Mouse (Mus musculus) midbrain, postnatal 0 days (tissue): Measurements from ENCODE around the gene Olfr402. TPM values are rescaled to one million over a fixed set of nuclear protein-coding genes. Genes with fewer than 3 reads are reported as not detected.

ENCODE experiments used
- ATAC-seq: fragments of 200-750 bp; cut with Nextera tagmentation; 2 replicates; pipeline ENCODE4 v1.8.0; 2017; ENCODE audit warnings: moderate number of reproducible peaks, mild to moderate bottlenecking, moderate TSS enrichment, moderate library complexity; ENCODE audit not compliant: low FRiP score
- DNase-seq: peaks from one replicate; pipeline ENCODE4 v3.0.0-alpha.2; 2015; ENCODE audit warnings: low spot score
- H3K27ac ChIP-seq: fragments of 300-500 bp; sonication (generic); 2 replicates; pipeline ENCODE4 v1.5.1; 2014; ENCODE audit warnings: low read depth, mild to moderate bottlenecking, low read length, mixed read lengths
- H3K27me3 ChIP-seq: fragments of 300-500 bp; sonication (generic); 2 replicates; pipeline ENCODE4 v1.6.1; 2014; ENCODE audit warnings: low read length, control low read depth, mixed read lengths; ENCODE audit not compliant: insufficient read depth
- H3K36me3 ChIP-seq: fragments of 300-500 bp; sonication (generic); 2 replicates; pipeline ENCODE4 v1.6.1; 2014; ENCODE audit warnings: low read length, control low read depth, mixed read lengths; ENCODE audit not compliant: insufficient read depth
- H3K4me1 ChIP-seq: fragments of 300-500 bp; sonication (generic); 2 replicates; pipeline ENCODE4 v1.6.1; 2014; ENCODE audit warnings: mild to moderate bottlenecking, control low read depth, antibody characterized with exemption, low read length, mixed read lengths; ENCODE audit not compliant: insufficient read depth
- H3K4me2 ChIP-seq: fragments of 300-500 bp; sonication (generic); 2 replicates; pipeline ENCODE4 v1.6.1; 2014; ENCODE audit warnings: low read depth, mild to moderate bottlenecking, low read length, mixed read lengths; ENCODE audit not compliant: poor library complexity, severe bottlenecking
- H3K4me3 ChIP-seq: fragments of 300-500 bp; sonication (generic); 2 replicates; pipeline ENCODE4 v1.5.1; 2014; ENCODE audit warnings: low read depth, mild to moderate bottlenecking, low read length, moderate library complexity
- H3K9ac ChIP-seq: fragments of 300-500 bp; sonication (generic); replicated peaks from 2 replicates; pipeline ENCODE4 v1.6.1; 2014; ENCODE audit warnings: mild to moderate bottlenecking, low read length, moderate library complexity, mixed read lengths; ENCODE audit not compliant: poor library complexity, severe bottlenecking
- H3K9me3 ChIP-seq: fragments of 300-500 bp; sonication (generic); 2 replicates; pipeline ENCODE4 v1.6.1; 2016; ENCODE audit warnings: low read length, control low read depth
- CTCF ChIP-seq: IDR thresholded peaks from 2 replicates; pipeline ENCODE4 v1.5.1; 2016; ENCODE audit warnings: antibody characterized with exemption, mild to moderate bottlenecking
- WGBS: fragments of 180-500 bp; shearing (Covaris S2); extraction: QIAGEN DNeasy Blood & Tissue Kit; methylation state at CpG from one replicate; pipeline ENCODE4 v1.1.7; 2014; 5-methylcytosine and 5-hydroxymethylcytosine counted together
- polyA plus RNA-seq: library from polyadenylated mRNA; unstranded; fragments of >200 nt; fragmentation: Nextera tagmentation; extraction: Ambion mirVana; gene quantifications from 2 replicates; pipeline ENCODE4 v1.2.1, GENCODE M21; 2015
- total RNA-seq: library from RNA; depleted of rRNA; stranded (reverse); fragments of >200 nt; gene quantifications from 2 replicates; pipeline ENCODE4 v1.2.3, GENCODE M21; 2014; rRNA removed

Gene Olfr402
- total and polyA plus RNA-seq, 2 experiments from 2014 or later = not detected

DNA sequence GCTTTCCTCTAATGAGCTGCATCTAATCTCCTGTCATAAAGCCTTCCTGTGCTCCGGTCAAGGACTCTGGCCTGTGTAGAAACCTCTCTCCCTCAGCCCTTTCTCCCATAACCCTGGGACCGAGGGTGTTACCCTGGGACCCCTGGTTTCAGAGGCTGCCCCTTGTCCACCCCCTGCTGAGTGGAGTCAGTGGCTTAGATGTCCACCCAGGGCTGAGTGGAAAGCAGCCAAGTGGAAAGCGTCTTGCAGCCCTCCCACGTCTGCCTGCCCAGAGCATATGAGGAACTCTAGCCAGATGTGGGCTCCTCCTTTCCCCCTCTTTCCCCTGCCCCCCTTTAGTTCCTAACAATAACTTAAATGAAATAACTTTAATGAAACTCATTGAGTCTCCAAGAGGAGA lies 29.8 kb downstream of the Olfr402 start:
- H3K27ac ChIP-seq = no peak overlapping the region
- no peaks in the 10 kb centered on the region for H3K36me3 ChIP-seq
- TF ChIP-seq CTCF = no peak
- H3K9me3 ChIP-seq = peaks cover 16% of the 10 kb centered on the region; the same call in 1 of the 2 replicates
- no peak overlapping the region for H3K9ac ChIP-seq
- H3K4me1 ChIP-seq = no peaks in the 10 kb centered on the region
- WGBS = 77% methylated on average over 4 of the region's 4 CpGs
- H3K4me3 ChIP-seq = no peak overlapping the region
- no peaks in the 10 kb centered on the region for H3K27me3 ChIP-seq
- no peak for ATAC-seq
- DNase-seq = no peak
- no peak overlapping the region for H3K4me2 ChIP-seq

DNA sequence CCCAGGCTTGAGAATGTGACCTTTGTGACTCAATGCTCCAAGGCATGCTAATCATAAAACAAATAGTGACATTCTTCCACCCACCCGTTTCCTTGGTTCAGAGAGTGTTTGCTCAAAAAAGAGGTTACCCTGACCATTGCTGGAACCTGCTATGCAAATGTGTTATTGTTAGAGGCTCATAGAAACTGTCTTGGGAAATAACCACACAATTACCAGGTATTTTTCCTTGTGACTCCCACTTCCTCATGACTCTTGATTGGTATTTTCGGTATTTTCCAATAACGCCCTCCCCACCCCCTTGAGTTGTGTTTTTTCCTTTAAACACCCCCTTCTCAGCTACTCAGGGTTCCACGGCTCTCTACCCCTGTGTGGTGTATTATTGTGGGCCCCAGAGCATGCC lies 30.4 kb downstream of the Olfr402 start:
- no peaks in the 10 kb centered on the region for H3K36me3 ChIP-seq
- H3K9ac ChIP-seq = no peak overlapping the region
- no peaks in the 10 kb centered on the region for H3K4me1 ChIP-seq
- no peak overlapping the region for H3K4me2 ChIP-seq
- ATAC-seq = no peak
- peaks cover 16% of the 10 kb centered on the region; the same call in 1 of the 2 replicates for H3K9me3 ChIP-seq
- no peak for TF ChIP-seq CTCF
- H3K4me3 ChIP-seq = no peak overlapping the region
- DNase-seq = no peak
- no peak overlapping the region for H3K27ac ChIP-seq
- H3K27me3 ChIP-seq = no peaks in the 10 kb centered on the region
- 84% methylated on average over 4 of the region's 4 CpGs for WGBS

DNA sequence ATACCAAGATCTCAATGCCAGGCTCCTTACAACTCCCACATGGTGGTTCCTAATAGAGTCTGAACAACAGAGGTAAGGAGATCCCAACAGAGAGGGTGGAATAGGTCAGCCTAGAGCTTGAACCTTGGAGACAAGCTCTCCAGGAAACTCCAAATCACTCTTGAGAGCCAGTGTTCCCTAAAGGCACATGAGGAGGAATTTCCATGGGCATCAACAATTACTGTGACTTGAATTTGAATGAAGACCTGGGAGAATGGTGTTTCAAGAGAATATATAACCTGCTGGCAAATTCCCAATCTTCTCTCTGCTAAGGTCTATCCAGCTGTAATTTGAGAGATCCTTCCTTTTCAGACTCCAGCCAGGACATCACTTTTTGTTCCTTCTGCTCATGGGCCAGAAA lies 32.6 kb downstream of the Olfr402 start, which contains the start of gene Olfr403:
Olfr403 (plus strand) TSS at position 301 of the 400 bp plus-strand sequence.
- no peak within 1 kb of the TSS for H3K4me2 ChIP-seq
- peaks cover 12% of the 10 kb centered on the region; the same call in 1 of the 2 replicates for H3K9me3 ChIP-seq
- TF ChIP-seq CTCF = no peak
- no peaks in the 10 kb centered on the region for H3K36me3 ChIP-seq
- no peak within 1 kb of the TSS for H3K9ac ChIP-seq
- DNase-seq (no peak), ATAC-seq (no peak)
- H3K4me1 ChIP-seq = no peaks in the 10 kb centered on the region
- H3K27me3 ChIP-seq = no peaks in the 10 kb centered on the region
- no peak within 1 kb of the TSS for H3K4me3 ChIP-seq
- H3K27ac ChIP-seq = no peak within 1 kb of the TSS

Other genes with a start within 250 kb of the Olfr402 start
- not detected in 2 replicates for gene Olfr395, start 244.2 kb upstream of the Olfr402 start, total RNA-seq
- not detected in 2 replicates for gene Olfr395, start 244.2 kb upstream of the Olfr402 start, polyA plus RNA-seq
- not detected in 2 replicates for gene Olfr23, start 216.9 kb upstream of the Olfr402 start, total RNA-seq
- not detected in 2 replicates for gene Olfr23, start 216.9 kb upstream of the Olfr402 start, polyA plus RNA-seq
- gene Olfr397, start 192.7 kb upstream of the Olfr402 start, total RNA-seq = not detected in 2 replicates
- gene Olfr397, start 192.7 kb upstream of the Olfr402 start, polyA plus RNA-seq = not detected in 2 replicates
- gene Olfr398, start 163.1 kb upstream of the Olfr402 start, total RNA-seq = not detected in 2 replicates
- not detected in 2 replicates for gene Olfr398, start 163.1 kb upstream of the Olfr402 start, polyA plus RNA-seq
- gene Olfr139, start 97.0 kb upstream of the Olfr402 start, total RNA-seq = not detected in 2 replicates
- not detected in 2 replicates for gene Olfr139, start 97.0 kb upstream of the Olfr402 start, polyA plus RNA-seq
- not detected in 2 replicates for gene Olfr399, start 96.9 kb upstream of the Olfr402 start, total RNA-seq
- gene Olfr399, start 96.9 kb upstream of the Olfr402 start, polyA plus RNA-seq = not detected in 2 replicates
- gene Zfp616, start 83.6 kb upstream of the Olfr402 start, total RNA-seq = not detected in 2 replicates
- gene Zfp616, start 83.6 kb upstream of the Olfr402 start, polyA plus RNA-seq = not detected in 2 replicates
- not detected in 2 replicates for gene Olfr401, start 39.8 kb upstream of the Olfr402 start, total RNA-seq
- gene Olfr401, start 39.8 kb upstream of the Olfr402 start, polyA plus RNA-seq = not detected in 2 replicates
- gene Olfr403, start 32.7 kb downstream of the Olfr402 start, total RNA-seq = not detected in 2 replicates
- gene Olfr403, start 32.7 kb downstream of the Olfr402 start, polyA plus RNA-seq = not detected in 2 replicates
- gene Olfr43, start 57.9 kb downstream of the Olfr402 start, total RNA-seq = not detected in 2 replicates
- gene Olfr43, start 57.9 kb downstream of the Olfr402 start, polyA plus RNA-seq = not detected in 2 replicates
- not detected in 2 replicates for gene Olfr406, start 106.3 kb downstream of the Olfr402 start, total RNA-seq
- not detected in 2 replicates for gene Olfr406, start 106.3 kb downstream of the Olfr402 start, polyA plus RNA-seq
- gene Olfr59, start 130.2 kb downstream of the Olfr402 start, total RNA-seq = not detected in 2 replicates
- gene Olfr59, start 130.2 kb downstream of the Olfr402 start, polyA plus RNA-seq = not detected in 2 replicates
- not detected in 2 replicates for gene Olfr410, start 184.5 kb downstream of the Olfr402 start, total RNA-seq
- not detected in 2 replicates for gene Olfr410, start 184.5 kb downstream of the Olfr402 start, polyA plus RNA-seq
- gene Olfr411, start 199.1 kb downstream of the Olfr402 start, total RNA-seq = not detected in 2 replicates
- gene Olfr411, start 199.1 kb downstream of the Olfr402 start, polyA plus RNA-seq = not detected in 2 replicates
- not detected in 2 replicates for gene Olfr412, start 208.5 kb downstream of the Olfr402 start, total RNA-seq
- gene Olfr412, start 208.5 kb downstream of the Olfr402 start, polyA plus RNA-seq = not detected in 2 replicates